Mouse (Mus musculus) cerebellum, adult 2 months (tissue): ENCODE data around the gene Nat14.

Source experiments
- CTCF ChIP-seq: fragments of 200-500 bp; IDR thresholded peaks from 2 replicates; pipeline ENCODE4 v1.5.1; 2011; ENCODE audit warnings: low read depth, mild to moderate bottlenecking, control low read depth, low read length, moderate library complexity, borderline replicate concordance; ENCODE audit not compliant: insufficient read depth
- POLR2A ChIP-seq: fragments of 200-500 bp; IDR thresholded peaks from 2 replicates; pipeline ENCODE4 v1.6.1; 2011; ENCODE audit warnings: low read length, control low read depth, borderline replicate concordance; ENCODE audit not compliant: insufficient read depth

DNA sequence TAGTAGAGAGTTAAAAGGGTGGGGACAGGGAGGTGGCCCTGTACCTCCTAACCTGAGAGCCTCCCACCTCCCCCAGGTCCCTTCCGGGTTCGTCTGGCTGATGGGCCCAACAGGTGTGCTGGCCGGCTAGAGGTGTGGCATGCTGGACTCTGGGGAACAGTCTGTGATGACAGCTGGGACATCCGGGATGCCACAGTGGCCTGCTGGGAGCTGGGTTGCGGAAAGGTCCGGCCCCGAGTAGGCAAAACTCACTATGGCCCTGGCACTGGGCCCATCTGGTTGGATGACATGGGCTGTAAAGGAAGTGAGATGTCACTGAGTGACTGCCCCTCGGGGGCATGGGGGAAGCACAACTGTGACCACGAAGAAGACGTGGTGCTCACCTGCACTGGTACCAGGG is 15.0 kb downstream of the Nat14 start:
- TF ChIP-seq CTCF (no peak), POLR2A (no peak)
